Mouse (Mus musculus) CH12.LX (cell line): Measurements from ENCODE around the gene Hnrnpa1. TPM values are rescaled to one million over a fixed set of nuclear protein-coding genes. Genes with fewer than 3 reads are reported as not detected.

Experiments
- DNase-seq: peaks from one replicate; pipeline ENCODE4 v3.0.0-alpha.2; 2013; ENCODE audit errors: extremely low read depth
- H3K27ac ChIP-seq: 2 replicates; pipeline ENCODE4 v1.5.1; 2012; ENCODE audit warnings: low read depth, mild to moderate bottlenecking, control low read depth, moderate library complexity; ENCODE audit not compliant: insufficient read depth
- H3K27me3 ChIP-seq: replicated peaks from 2 replicates; pipeline ENCODE3; 2012; ENCODE audit warnings: inconsistent platforms
- H3K36me3 ChIP-seq, 2 experiments: replicated peaks in 1 of 2; 2 replicates each; pipeline versions ENCODE3 to v1.6.1; 2012; ENCODE audit warnings: inconsistent platforms in 1 of 2, low read length in 1 of 2, mild to moderate bottlenecking in 1 of 2, mixed read lengths in 1 of 2, moderate library complexity in 1 of 2; ENCODE audit not compliant: control insufficient read depth in 1 of 2, insufficient read depth in 1 of 2
- H3K4me1 ChIP-seq, 2 experiments: 2 replicates each; pipeline ENCODE4 v1.6.1; 2012; ENCODE audit warnings: inconsistent platforms in 1 of 2, moderate library complexity in 1 of 2; ENCODE audit not compliant: insufficient read depth in 2 of 2, control insufficient read depth in 1 of 2
- H3K4me2 ChIP-seq: 2 replicates; pipeline ENCODE4 v1.6.1; 2012; ENCODE audit warnings: low read depth, mild to moderate bottlenecking, control low read depth; ENCODE audit not compliant: poor library complexity, insufficient read depth, severe bottlenecking
- H3K4me3 ChIP-seq, 3 experiments: fragments of 150-350 bp in 1 of 3; sonication (generic) in 1 of 3; replicated peaks in 1 of 3; 2 replicates each; pipeline versions ENCODE3 to v1.5.1; 2011 to 2012; ENCODE audit warnings: low read depth in 2 of 3, low read length in 2 of 3, mild to moderate bottlenecking in 2 of 3, moderate library complexity in 2 of 3, control low read depth in 1 of 3, improper control_type of control experiment in 1 of 3, inconsistent platforms in 1 of 3, mixed read lengths in 1 of 3; ENCODE audit not compliant: poor library complexity in 1 of 3
- H3K79me2 ChIP-seq: replicated peaks from 2 replicates; pipeline ENCODE4 v1.6.1; 2012; ENCODE audit warnings: mild to moderate bottlenecking, moderate library complexity; ENCODE audit not compliant: control insufficient read depth, poor library complexity, insufficient read depth, severe bottlenecking; ENCODE audit errors: extremely low read depth
- H3K9ac ChIP-seq: 2 replicates; pipeline ENCODE4 v1.6.1; 2012; ENCODE audit warnings: low read depth, mild to moderate bottlenecking, control low read depth, moderate library complexity; ENCODE audit not compliant: insufficient read depth
- H3K9me3 ChIP-seq: replicated peaks from 2 replicates; pipeline ENCODE3; 2012; ENCODE audit warnings: low read length, inconsistent platforms, mixed read lengths
- BHLHE40 ChIP-seq: IDR thresholded peaks from 2 replicates; pipeline ENCODE4 v1.6.1; 2011; ENCODE audit warnings: mild to moderate bottlenecking, low read depth, low read length, improper control_type of control experiment
- CHD2 ChIP-seq: IDR thresholded peaks from 2 replicates; pipeline ENCODE4 v1.6.1; 2011; ENCODE audit warnings: low read length, improper control_type of control experiment
- E2F4 ChIP-seq: IDR thresholded peaks from 2 replicates; pipeline ENCODE4 v1.6.1; 2011; ENCODE audit warnings: low read depth, low read length, improper control_type of control experiment; ENCODE audit not compliant: insufficient replicate concordance
- ELF1 ChIP-seq: IDR thresholded peaks from 2 replicates; pipeline ENCODE4 v1.6.1; 2014; ENCODE audit warnings: low read depth, mild to moderate bottlenecking, inconsistent platforms, low read length, improper control_type of control experiment
- EP300 ChIP-seq: IDR thresholded peaks from 2 replicates; pipeline ENCODE4 v1.6.1; 2011; ENCODE audit warnings: low read length, improper control_type of control experiment
- ETS1 ChIP-seq: conservative IDR thresholded peaks from 2 replicates; pipeline ENCODE4 v1.6.1; 2012; ENCODE audit warnings: low read depth, mild to moderate bottlenecking, inconsistent platforms, low read length, improper control_type of control experiment, moderate library complexity
- GABPA ChIP-seq: IDR thresholded peaks from 2 replicates; pipeline ENCODE4 v1.6.1; 2012; ENCODE audit warnings: low read depth, low read length, improper control_type of control experiment, inconsistent platforms; ENCODE audit not compliant: insufficient replicate concordance
- JUN ChIP-seq: IDR thresholded peaks from 2 replicates; pipeline ENCODE4 v1.6.1; 2011; ENCODE audit warnings: low read depth, mild to moderate bottlenecking, low read length, improper control_type of control experiment, moderate library complexity; ENCODE audit not compliant: insufficient read depth
- KAT2A ChIP-seq: IDR thresholded peaks from 2 replicates; pipeline ENCODE4 v1.6.1; 2012; ENCODE audit warnings: low read length, improper control_type of control experiment, inconsistent platforms; ENCODE audit not compliant: insufficient replicate concordance
- MAX ChIP-seq: IDR thresholded peaks from 2 replicates; pipeline ENCODE4 v1.6.1; 2011; ENCODE audit warnings: low read length, improper control_type of control experiment
- MAZ ChIP-seq: IDR thresholded peaks from 2 replicates; pipeline ENCODE4 v1.6.1; 2012; ENCODE audit warnings: low read depth, mild to moderate bottlenecking, inconsistent platforms, low read length, improper control_type of control experiment, moderate library complexity
- MEF2A ChIP-seq: IDR thresholded peaks from 2 replicates; pipeline ENCODE4 v1.6.1; 2014; ENCODE audit warnings: low read depth, mild to moderate bottlenecking, inconsistent platforms, low read length, improper control_type of control experiment, borderline replicate concordance
- MXI1 ChIP-seq: IDR thresholded peaks from 2 replicates; pipeline ENCODE4 v1.6.1; 2011; ENCODE audit warnings: mild to moderate bottlenecking, low read depth, low read length, improper control_type of control experiment
- MYC ChIP-seq: IDR thresholded peaks from 2 replicates; pipeline ENCODE4 v1.6.1; 2011; ENCODE audit warnings: low read depth, mild to moderate bottlenecking, improper control_type of control experiment, low read length
- NELFE ChIP-seq: IDR thresholded peaks from 2 replicates; pipeline ENCODE4 v1.6.1; 2011; ENCODE audit warnings: low read depth, low read length, improper control_type of control experiment
- NRF1 ChIP-seq: IDR thresholded peaks from 2 replicates; pipeline ENCODE4 v1.6.1; 2014; ENCODE audit warnings: low read depth, mild to moderate bottlenecking, inconsistent platforms, low read length, improper control_type of control experiment, moderate library complexity
- POLR2A ChIP-seq: IDR thresholded peaks from 2 replicates; pipeline ENCODE4 v1.6.1; 2011; ENCODE audit warnings: low read depth, mild to moderate bottlenecking, improper control_type of control experiment, low read length
- POLR2AphosphoS2 ChIP-seq: IDR thresholded peaks from 2 replicates; pipeline ENCODE4 v1.6.1; 2011; ENCODE audit warnings: low read depth, low read length, improper control_type of control experiment
- SMC3 ChIP-seq: IDR thresholded peaks from 2 replicates; pipeline ENCODE4 v1.6.1; 2011; ENCODE audit warnings: low read depth, low read length, improper control_type of control experiment
- TBP ChIP-seq: conservative IDR thresholded peaks from 2 replicates; pipeline ENCODE4 v1.6.1; 2011; ENCODE audit warnings: low read depth, low read length, improper control_type of control experiment
- TCF12 ChIP-seq: IDR thresholded peaks from 2 replicates; pipeline ENCODE4 v1.6.1; 2014; ENCODE audit warnings: low read depth, mild to moderate bottlenecking, inconsistent platforms, low read length, improper control_type of control experiment
- USF1 ChIP-seq: IDR thresholded peaks from 2 replicates; pipeline ENCODE4 v1.6.1; 2014; ENCODE audit warnings: low read depth, mild to moderate bottlenecking, inconsistent platforms, low read length, improper control_type of control experiment
- ZC3H11A ChIP-seq: IDR thresholded peaks from 2 replicates; pipeline ENCODE4 v1.6.1; 2012; ENCODE audit warnings: low read depth, mild to moderate bottlenecking, inconsistent platforms, low read length, improper control_type of control experiment
- ZMIZ1 ChIP-seq: IDR thresholded peaks from 2 replicates; pipeline ENCODE4 v1.6.1; 2012; ENCODE audit warnings: low read depth, mild to moderate bottlenecking, inconsistent platforms, low read length, improper control_type of control experiment
- dilution Hi-C: fragments of 300-500 bp; cut with MboI; formaldehyde crosslinking; loops from 2 replicates; pipeline ENCODE4 v1.14.3; 2020; ENCODE audit warnings: low sequenced_read_pairs; ENCODE audit not compliant: extremely low pct_unique_long_range_greater_than_20kb, extremely low pct_ligation_motif_present
- in situ Hi-C: fragments of 300-500 bp; cut with MboI; formaldehyde crosslinking; loops from 3 replicates; pipeline ENCODE4 v1.14.3; 2019; ENCODE audit warnings: low sequenced_read_pairs, low pct_ligation_motif_present, low pct_unique_long_range_greater_than_20kb, mixed read lengths
- polyA plus RNA-seq: library from polyadenylated mRNA; unstranded; fragments of >175 nt; gene quantifications from 2 replicates; pipeline ENCODE4 v1.2.1, GENCODE M21; 2012; ENCODE audit warnings: low read depth; ENCODE audit not compliant: insufficient read length
- total RNA-seq, 2 experiments: library from RNA; depleted of rRNA; stranded (reverse); fragments of 300-350 nt in 1 of 2; fragments of >200 nt in 1 of 2; gene quantifications; 2 replicates each; pipeline ENCODE4 v1.2.3; 2012 to 2014

The Hnrnpa1 gene
- total and polyA plus RNA-seq, 3 experiments = 635 to 1,799 (median 757) TPM

- Histone ChIP-seq H3K9me3 (no peaks in the 10 kb centered on the region), H3K4me3 (peak within 1 kb of the TSS; percentile 59 to 77 (median 74)), H3K4me2 (peak within 1 kb of the TSS; percentile 99), H3K9ac (peak within 1 kb of the TSS; percentile 96), H3K27me3 (no peaks in the 10 kb centered on the region), H3K36me3 (peaks cover 29 to 46% of the 10 kb centered on the region in 2 experiments), H3K4me1 (peaks cover 0 to 29% of the 10 kb centered on the region in 2 experiments; a peak in 3 of 4 replicates), H3K27ac (peak within 1 kb of the TSS; percentile 86), H3K79me2 (peaks cover 74% of the 10 kb centered on the region)
- peak; percentile 99 for DNase-seq
- dilution Hi-C loops = no loop called here
- no peak for TF ChIP-seq CHD2
- TF ChIP-seq MEF2A = no peak; the same call in 1 of the 2 replicates
- peak; percentile 94 for TF ChIP-seq MXI1
- TF ChIP-seq NELFE = peak; percentile 95
- peak; percentile 11; the same call in 1 of the 2 replicates for TF ChIP-seq ZMIZ1
- TF ChIP-seq KAT2A = 0 out of 2 replicates have a peak, but pooled peaks have one; percentile 65
- TF ChIP-seq TCF12 = peak; percentile 76; the same call in 1 of the 2 replicates
- TF ChIP-seq TBP = no peak
- TF ChIP-seq JUN = no peak
- TF ChIP-seq USF1 = no peak
- peak; percentile 95 for TF ChIP-seq MAX
- no peak for TF ChIP-seq MAZ
- no peak for TF ChIP-seq GABPA
- no peak for TF ChIP-seq EP300
- TF ChIP-seq NRF1 = peak; percentile 93
- no peak for TF ChIP-seq ZC3H11A
- TF ChIP-seq SMC3 = no peak
- no peak for TF ChIP-seq ETS1
- peak; percentile 61; the same call in 1 of the 2 replicates for TF ChIP-seq ELF1
- TF ChIP-seq POLR2A = peak; percentile 84
- TF ChIP-seq MYC = peak; percentile 92
- peak; percentile 67 for TF ChIP-seq BHLHE40
- TF ChIP-seq E2F4 = peak; percentile 90; the same call in 1 of the 2 replicates
- TF ChIP-seq POLR2AphosphoS2 = no peak
- in situ Hi-C loops = no loop called here
Observed at GRCm38 (mm10) chr15:103239685-103240159, 510 bp upstream of the Hnrnpa1 start, which contains the start of gene Cbx5. TSS of gene Cbx5 (minus strand) at chr15:103239816.
